Mouse (Mus musculus): ENCODE measurements around the gene Dusp28. TPM values are rescaled to one million over a fixed set of nuclear protein-coding genes. Genes with fewer than 3 reads are reported as not detected.

Gene Dusp28
- polyA plus RNA-seq, 1 experiment from 2014 or later = 15.1 TPM

DNA sequence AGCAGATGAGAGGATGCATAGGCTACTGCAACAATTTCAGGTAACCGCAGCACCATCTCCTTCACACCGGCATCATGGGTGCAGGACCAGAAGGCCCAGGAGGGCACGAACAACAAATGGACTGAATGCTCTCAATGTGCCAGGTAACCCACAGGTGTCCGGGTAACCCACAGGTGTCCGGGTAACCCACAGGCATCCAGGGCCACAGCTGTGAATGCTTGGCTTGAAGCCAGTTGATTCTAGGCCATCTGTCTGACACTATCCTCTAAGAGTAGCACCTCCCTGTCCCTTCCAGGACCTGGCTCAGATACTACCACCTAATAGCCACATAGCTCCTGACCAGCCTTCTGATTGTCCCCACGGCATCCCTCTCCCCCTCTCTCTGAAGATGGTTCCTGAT is 24.8 kb upstream of the Dusp28 start:
- no peak for ATAC-seq (ENCODE audit: low FRiP score)
- Histone ChIP-seq H3K4me1 (no peaks in the 10 kb centered on the region), H3K9me3 (no peaks in the 10 kb centered on the region), H3K27me3 (0 out of 2 replicates have a peak, but pooled peaks cover 3% of the 10 kb centered on the region), H3K36me3 (replicated peaks) (no peaks in the 10 kb centered on the region), H3K4me3 (replicated peaks) (no peak overlapping the region), H3K27ac (no peak overlapping the region), H3K9ac (no peak overlapping the region), H3K4me2 (no peak overlapping the region)
- 92% methylated on average over 6 of the region's 6 CpGs for WGBS

DNA sequence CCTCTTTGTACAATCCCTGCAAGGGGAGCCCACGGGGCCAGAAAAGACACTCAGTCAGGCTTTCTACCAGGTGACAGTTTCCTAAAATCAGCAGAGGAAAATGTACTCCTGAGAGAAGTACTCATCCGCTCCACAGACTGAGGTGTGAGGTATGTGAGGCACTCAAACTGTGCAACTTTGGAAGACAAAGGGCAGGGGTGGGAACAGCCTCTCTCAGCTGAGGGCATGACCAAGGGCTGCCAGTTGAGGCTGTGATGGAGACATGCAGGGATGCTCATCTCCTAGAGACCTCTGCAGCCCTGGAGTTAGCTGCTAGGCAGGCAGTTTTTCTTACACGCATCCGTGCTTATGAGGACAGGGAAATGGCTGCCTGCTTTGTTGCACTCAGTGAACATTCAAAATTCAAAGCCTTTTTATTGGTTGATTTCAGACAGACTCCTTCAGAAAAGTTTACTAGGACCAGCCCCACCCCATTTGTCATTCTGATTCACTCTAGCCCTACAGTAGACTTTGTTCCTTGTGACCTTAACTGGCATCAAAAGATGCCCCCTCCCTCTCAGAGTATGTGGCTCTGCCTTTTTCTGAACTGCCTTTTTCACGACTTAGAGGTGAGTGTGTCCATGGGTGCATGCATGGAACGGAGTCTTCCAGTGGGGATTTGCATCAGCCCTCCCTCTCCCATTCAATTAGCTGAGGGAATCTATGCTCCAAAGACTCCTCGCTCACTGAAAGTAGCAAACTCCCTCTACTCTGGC is 17.7 kb upstream of the Dusp28 start:
- Histone ChIP-seq H3K4me1 (no peaks in the 10 kb centered on the region), H3K9ac (no peak overlapping the region), H3K4me3 (replicated peaks) (no peak overlapping the region), H3K36me3 (replicated peaks) (no peaks in the 10 kb centered on the region), H3K27ac (no peak overlapping the region), H3K27me3 (no peaks in the 10 kb centered on the region; the same call in 1 of the 2 replicates), H3K4me2 (no peak overlapping the region), H3K9me3 (no peaks in the 10 kb centered on the region)
- 79% methylated on average over 7 of the region's 7 CpGs for WGBS
- ATAC-seq (ENCODE audit: low FRiP score) = no peak

DNA sequence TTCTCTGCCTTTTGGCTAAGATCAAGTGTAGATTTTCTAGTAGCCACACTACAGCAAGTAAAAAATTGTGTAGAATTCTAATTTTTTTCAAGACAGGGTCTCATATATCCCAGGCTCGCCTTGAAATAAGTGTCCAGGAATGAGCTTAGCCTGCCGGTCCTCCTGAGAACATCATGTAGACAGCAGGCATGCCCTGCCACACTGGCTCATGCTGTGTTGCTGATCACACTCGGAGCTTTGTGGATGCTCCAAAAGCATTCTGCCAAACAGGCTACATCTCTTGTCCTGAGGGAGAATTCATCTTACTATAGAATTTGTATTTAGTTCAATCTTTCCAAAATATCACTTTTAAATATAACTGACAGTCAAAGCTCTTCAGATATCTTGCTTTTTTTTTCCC is 14.0 kb upstream of the Dusp28 start:
- Histone ChIP-seq H3K9ac (no peak overlapping the region), H3K27ac (no peak overlapping the region), H3K36me3 (replicated peaks) (no peaks in the 10 kb centered on the region), H3K4me1 (no peaks in the 10 kb centered on the region), H3K9me3 (no peaks in the 10 kb centered on the region), H3K4me2 (no peak overlapping the region), H3K27me3 (peaks cover 8% of the 10 kb centered on the region), H3K4me3 (replicated peaks) (no peak overlapping the region)
- ATAC-seq (ENCODE audit: low FRiP score) = no peak
- WGBS = 81% methylated on average over 3 of the region's 3 CpGs

DNA sequence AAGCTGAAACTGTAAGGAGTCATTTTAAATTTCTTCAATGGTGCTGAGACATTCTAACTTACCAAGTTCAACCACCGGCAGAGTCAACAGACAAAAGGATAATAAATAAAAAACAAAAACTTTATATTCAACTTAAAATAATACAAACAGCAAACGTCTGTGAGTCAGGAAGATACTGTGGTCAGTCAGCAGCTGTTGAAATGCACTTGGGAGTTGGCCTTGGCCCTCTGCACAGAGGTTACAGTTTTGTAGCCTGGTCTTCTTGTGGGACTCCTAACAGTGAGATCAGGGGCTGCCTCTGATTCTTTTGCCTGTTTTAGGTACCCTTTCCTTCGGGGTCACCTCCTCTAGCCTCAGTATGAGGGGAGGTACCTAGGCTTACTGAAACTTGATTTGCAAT is 12.9 kb upstream of the Dusp28 start:
- H3K36me3 ChIP-seq (replicated peaks) = no peaks in the 10 kb centered on the region
- no peaks in the 10 kb centered on the region for H3K4me1 ChIP-seq
- whole genome bisulfite sequencing = 74% methylated on average over 3 of the region's 3 CpGs
- H3K27me3 ChIP-seq = peaks cover 8% of the 10 kb centered on the region
- no peak overlapping the region for H3K27ac ChIP-seq
- H3K9me3 ChIP-seq = no peaks in the 10 kb centered on the region
- H3K9ac ChIP-seq = no peak overlapping the region
- no peak for ATAC-seq (ENCODE audit: low FRiP score)
- no peak overlapping the region for H3K4me2 ChIP-seq
- H3K4me3 ChIP-seq (replicated peaks) = no peak overlapping the region

DNA sequence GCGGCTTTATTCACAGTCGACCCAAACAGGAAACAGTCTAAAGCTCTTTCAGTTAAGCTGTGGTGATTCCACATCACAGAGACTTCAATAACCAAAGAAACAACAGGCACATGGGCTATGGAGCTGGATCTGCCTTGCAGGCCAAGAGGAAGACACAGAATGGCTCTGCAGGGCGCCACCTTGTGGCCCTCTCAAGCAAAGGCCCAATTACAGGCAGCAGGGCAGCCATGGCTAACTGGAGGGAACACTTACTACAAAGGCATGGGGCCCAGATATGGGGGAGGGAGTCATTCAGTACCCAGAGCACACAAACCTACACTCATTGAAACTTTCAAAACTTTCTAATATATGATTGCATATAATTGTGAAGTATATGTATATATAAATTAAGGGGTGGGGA is 11.7 kb upstream of the Dusp28 start:
- no peak overlapping the region for H3K4me3 ChIP-seq (replicated peaks)
- no peaks in the 10 kb centered on the region for H3K4me1 ChIP-seq
- 12% methylated on average over 3 of the region's 3 CpGs for WGBS

DNA sequence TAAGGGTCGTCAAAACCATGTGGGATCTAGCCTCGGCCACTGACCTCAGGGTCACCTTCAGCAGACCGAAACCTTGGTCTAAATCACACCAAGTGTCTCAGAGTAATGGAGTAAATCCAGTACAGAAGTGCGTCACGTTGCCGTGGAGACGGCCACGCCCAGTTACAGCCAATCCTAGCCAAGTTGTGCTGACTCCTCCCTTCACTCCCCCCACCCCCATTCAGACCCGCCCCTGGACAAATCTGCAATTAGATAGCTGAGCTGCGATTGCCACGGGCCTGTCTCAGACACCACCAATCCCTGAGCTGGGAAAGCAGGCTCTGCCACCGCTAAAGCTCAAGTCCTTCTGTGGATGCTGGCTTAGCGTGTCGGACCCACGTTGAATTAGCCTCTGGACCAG is 4.0 kb upstream of the Dusp28 start, which contains the start of gene Ankmy1:
Ankmy1 (minus strand) TSS at position 121 of the 400 bp plus-strand sequence.
- H3K4me3 ChIP-seq (replicated peaks) = peak within 1 kb of the TSS; percentile 9
- H3K27me3 ChIP-seq = peaks cover 4% of the 10 kb centered on the region
- peak within 1 kb of the TSS; percentile 45 for H3K4me2 ChIP-seq
- H3K4me1 ChIP-seq = peaks cover 22% of the 10 kb centered on the region
- under 1% methylated on average over 15 of the region's 15 CpGs for WGBS
- ATAC-seq (ENCODE audit: low FRiP score) = peak; percentile 43
- H3K9me3 ChIP-seq = no peaks in the 10 kb centered on the region
- H3K27ac ChIP-seq = 0 out of 2 replicates have a peak within 1 kb of the TSS, but pooled peaks have one; percentile 19
- H3K9ac ChIP-seq = peak within 1 kb of the TSS; percentile 36; the same call in 1 of the 2 replicates
- no peaks in the 10 kb centered on the region for H3K36me3 ChIP-seq (replicated peaks)

More for the DNA sequence above, 11.7 kb upstream of the Dusp28 start:
- Histone ChIP-seq H3K9me3 (no peaks in the 10 kb centered on the region), H3K36me3 (replicated peaks) (no peaks in the 10 kb centered on the region), H3K9ac (no peak overlapping the region), H3K4me2 (no peak overlapping the region), H3K27ac (no peak overlapping the region), H3K27me3 (peaks cover 9% of the 10 kb centered on the region)
- peak; percentile 55 for ATAC-seq (ENCODE audit: low FRiP score)

DNA sequence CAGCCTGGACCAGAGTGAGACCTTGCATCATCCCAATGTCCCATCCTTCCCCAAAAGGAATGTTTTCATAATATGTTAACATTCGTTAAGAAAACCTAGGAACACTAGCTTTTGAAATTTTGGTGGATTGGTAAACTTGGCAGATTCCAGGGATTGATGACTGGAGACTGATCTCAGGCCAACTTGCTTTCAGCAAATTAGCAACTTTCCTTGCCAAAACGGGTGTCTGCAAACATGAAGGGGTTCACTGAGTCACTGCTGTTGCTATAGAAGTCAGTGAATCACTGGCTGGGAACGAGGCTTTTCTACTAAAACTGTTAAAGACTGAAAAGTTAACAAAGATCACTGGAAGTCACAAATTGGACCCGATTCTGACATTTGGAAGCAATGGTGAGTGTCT is 3.2 kb upstream of the Dusp28 start:
- Histone ChIP-seq H3K4me2 (no peak overlapping the region), H3K4me1 (peaks cover 26% of the 10 kb centered on the region), H3K9me3 (no peaks in the 10 kb centered on the region), H3K9ac (no peak overlapping the region), H3K27ac (no peak overlapping the region), H3K27me3 (peaks cover 8% of the 10 kb centered on the region), H3K4me3 (replicated peaks) (no peak overlapping the region), H3K36me3 (replicated peaks) (no peaks in the 10 kb centered on the region)
- no peak for ATAC-seq (ENCODE audit: low FRiP score)
- 78% methylated on average over 4 of the region's 4 CpGs for WGBS

DNA sequence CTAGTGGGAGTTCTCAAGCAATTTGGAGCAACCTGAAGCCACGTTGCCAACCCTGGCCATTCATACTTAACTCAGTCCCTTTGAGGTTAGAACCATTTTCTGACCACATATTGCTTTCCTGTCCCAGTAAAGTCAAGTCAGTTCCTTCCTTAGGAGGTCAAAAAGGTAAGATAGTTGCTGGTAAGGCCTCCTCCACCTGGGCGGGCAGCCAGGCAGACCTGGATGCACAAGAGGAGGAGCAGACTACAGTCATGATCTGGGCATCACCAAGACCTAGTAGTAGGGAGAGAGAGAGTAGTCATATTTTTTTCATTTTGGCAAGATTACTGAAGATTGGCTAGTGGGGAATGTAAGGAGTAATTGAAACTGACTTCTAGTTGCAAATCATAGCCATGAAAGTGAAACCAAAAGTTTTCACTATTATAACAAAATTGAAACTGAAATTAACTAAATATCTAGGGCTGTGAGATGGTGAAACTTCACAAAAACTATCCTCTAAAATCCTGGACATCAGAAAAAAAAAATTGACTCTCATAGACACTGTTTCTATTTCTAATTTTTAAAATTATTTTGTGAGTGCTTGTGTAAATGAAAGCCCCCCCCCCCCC is 974 bp upstream of the Dusp28 start:
- Histone ChIP-seq H3K27ac (no peak overlapping the region), H3K9ac (no peak overlapping the region), H3K27me3 (peaks cover 10% of the 10 kb centered on the region), H3K36me3 (replicated peaks) (no peaks in the 10 kb centered on the region), H3K4me1 (peaks cover 37% of the 10 kb centered on the region), H3K4me3 (replicated peaks) (no peak overlapping the region), H3K4me2 (no peak overlapping the region), H3K9me3 (no peaks in the 10 kb centered on the region)
- WGBS = 84% methylated on average over 2 of the region's 2 CpGs
- no peak for ATAC-seq (ENCODE audit: low FRiP score)

DNA sequence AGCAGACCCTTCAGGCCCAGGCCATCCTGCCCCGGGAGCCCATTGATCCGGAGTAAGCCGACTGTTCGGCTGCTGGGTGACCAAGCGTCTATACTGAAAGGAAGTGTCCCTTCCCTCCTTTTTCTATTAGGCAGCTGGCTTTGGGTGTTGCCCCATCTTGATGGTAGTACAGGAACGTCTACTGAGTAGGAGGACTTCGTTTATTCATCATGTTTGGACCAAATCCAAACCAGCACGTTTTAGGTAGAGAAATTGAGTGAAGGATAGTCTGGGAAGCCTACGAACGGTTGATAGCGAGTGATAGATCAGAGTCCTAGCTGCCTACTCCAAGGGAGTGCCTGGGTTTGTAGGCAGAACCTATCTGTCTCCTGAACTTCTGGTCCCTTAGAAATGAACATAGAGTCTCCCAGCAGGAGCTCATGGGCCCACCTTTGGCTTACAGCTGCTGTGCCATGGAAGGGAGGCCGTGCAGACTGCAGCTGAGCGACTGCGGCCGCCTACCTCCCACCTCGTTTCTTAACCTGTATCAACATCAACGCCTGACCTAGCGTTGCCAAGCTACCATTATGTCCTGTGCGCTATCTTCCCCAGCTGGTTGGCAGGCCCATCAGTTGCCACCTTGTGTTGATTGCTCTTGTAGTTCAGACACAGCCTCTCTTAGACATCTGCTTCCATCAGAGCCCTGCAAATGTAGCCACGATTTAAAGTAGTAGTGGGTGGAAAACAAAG is 1.0 kb downstream of the Dusp28 start:
- H3K27ac ChIP-seq = peak overlapping the region; percentile 89

DNA sequence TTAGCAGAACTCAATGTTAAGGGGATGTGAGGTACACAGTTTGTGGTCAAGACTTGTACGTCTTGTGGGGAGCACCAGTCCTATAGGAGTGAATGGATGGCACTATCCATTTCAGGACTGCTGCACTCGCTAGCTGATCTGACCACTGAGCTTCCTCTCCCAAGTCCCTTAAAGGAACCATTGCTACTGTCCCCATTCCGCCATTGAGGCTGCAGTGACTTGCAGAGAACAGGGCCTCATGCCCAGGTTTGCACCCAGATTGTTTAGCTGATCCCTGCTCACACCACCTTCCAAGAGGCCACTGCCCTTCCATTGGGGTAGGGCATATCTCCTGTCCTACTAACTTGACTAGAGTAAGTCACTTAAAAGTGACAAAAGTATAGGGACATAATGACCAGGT is 1.9 kb downstream of the Dusp28 start:
- H3K9me3 ChIP-seq = no peaks in the 10 kb centered on the region
- H3K36me3 ChIP-seq (replicated peaks) = no peaks in the 10 kb centered on the region
- no peak overlapping the region for H3K27ac ChIP-seq
- 96% methylated on average over 3 of the region's 3 CpGs for WGBS
- no peak overlapping the region for H3K4me3 ChIP-seq (replicated peaks)
- no peak overlapping the region for H3K9ac ChIP-seq
- ATAC-seq (ENCODE audit: low FRiP score) = no peak
- peaks cover 10% of the 10 kb centered on the region for H3K27me3 ChIP-seq
- H3K4me2 ChIP-seq = no peak overlapping the region
- H3K4me1 ChIP-seq = peaks cover 45% of the 10 kb centered on the region

More for the DNA sequence above, 1.0 kb downstream of the Dusp28 start:
- 45% methylated on average over 20 of the region's 20 CpGs for WGBS
- H3K4me1 ChIP-seq = peaks cover 47% of the 10 kb centered on the region
- no peaks in the 10 kb centered on the region for H3K36me3 ChIP-seq (replicated peaks)
- peaks cover 10% of the 10 kb centered on the region for H3K27me3 ChIP-seq
- peak overlapping the region; percentile 71 for H3K9ac ChIP-seq
- H3K4me3 ChIP-seq (replicated peaks) = peak overlapping the region; percentile 77
- peak overlapping the region; percentile 60 for H3K4me2 ChIP-seq
- no peaks in the 10 kb centered on the region for H3K9me3 ChIP-seq
- no peak for ATAC-seq (ENCODE audit: low FRiP score)

DNA sequence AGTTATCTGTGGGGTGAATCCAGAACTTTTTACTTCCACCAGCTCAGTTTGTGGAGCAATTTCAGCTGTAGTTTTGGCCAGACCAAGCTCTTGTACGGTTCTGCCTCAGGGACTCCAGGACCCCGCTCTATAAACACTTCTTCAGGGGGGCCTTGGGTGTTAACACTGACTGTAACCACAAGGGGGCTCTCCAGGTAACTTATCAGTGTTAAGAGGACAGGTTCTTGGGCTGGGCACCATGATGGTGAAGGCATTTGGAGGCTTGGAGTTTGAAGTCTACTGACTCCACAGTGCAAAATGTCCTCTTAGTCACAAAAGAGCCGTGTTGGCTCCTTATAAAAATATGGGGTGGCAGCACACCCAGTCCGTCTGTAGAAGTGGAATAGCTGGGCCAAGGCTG is 2.3 kb downstream of the Dusp28 start:
- H3K27ac ChIP-seq = no peak overlapping the region
- no peaks in the 10 kb centered on the region for H3K9me3 ChIP-seq
- no peak for ATAC-seq (ENCODE audit: low FRiP score)
- peaks cover 4% of the 10 kb centered on the region; the same call in 1 of the 2 replicates for H3K36me3 ChIP-seq (replicated peaks)
- no peak overlapping the region for H3K4me3 ChIP-seq (replicated peaks)
- H3K9ac ChIP-seq = no peak overlapping the region
- H3K27me3 ChIP-seq = peaks cover 10% of the 10 kb centered on the region
- peaks cover 47% of the 10 kb centered on the region for H3K4me1 ChIP-seq
- 71% methylated on average over 4 of the region's 4 CpGs for WGBS
- H3K4me2 ChIP-seq = no peak overlapping the region

DNA sequence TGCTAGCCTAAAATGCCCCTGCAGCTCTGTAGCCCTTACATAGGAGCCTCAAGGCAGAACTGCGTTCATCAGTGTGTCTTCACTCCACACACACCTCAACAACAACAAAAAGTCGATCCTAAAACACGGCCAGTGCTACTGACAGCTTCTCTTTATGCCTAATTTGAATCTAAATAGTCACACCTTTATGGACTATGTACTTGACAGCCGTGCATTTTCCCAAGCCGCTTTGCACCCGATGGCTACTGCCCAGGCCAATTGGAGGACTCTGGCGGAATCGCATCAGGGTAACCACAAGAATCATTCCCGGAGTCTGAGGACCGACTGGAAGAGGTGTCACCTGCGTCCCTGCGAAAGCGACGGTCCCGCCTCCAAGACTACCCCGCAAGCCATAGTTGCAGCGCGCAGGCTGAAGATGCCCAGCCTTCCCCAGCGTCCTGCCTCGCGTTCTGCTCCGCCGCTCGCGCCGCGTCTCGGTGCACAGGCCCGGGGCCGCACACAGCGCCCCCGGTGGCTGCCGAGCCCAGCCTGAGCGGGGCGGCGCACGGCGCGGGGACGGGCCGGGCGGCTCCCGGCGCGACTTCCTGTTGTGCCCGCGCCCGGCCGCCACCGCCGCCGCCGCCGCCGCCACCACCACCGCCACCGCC is 3.6 kb downstream of the Dusp28 start, which contains the start of gene Rnpepl1:
Rnpepl1 (plus strand) TSS at position 545 of the 647 bp plus-strand sequence.
- Histone ChIP-seq H3K4me2 (peak within 1 kb of the TSS; percentile 96), H3K4me1 (peaks cover 47% of the 10 kb centered on the region), H3K9me3 (no peaks in the 10 kb centered on the region), H3K36me3 (replicated peaks) (peaks cover 17% of the 10 kb centered on the region), H3K4me3 (replicated peaks) (peak within 1 kb of the TSS; percentile 87), H3K27ac (peak within 1 kb of the TSS; percentile 91), H3K9ac (peak within 1 kb of the TSS; percentile 95), H3K27me3 (peaks cover 10% of the 10 kb centered on the region)
- peak; percentile 78 for ATAC-seq (ENCODE audit: low FRiP score)
- WGBS = under 1% methylated on average over 28 of the region's 57 CpGs

All from forebrain, embryonic 12.5 days (tissue).